Mouse (Mus musculus): ENCODE data around the gene Ppp2r1b. TPM values are rescaled to one million over a fixed set of nuclear protein-coding genes. Genes with fewer than 3 reads are reported as not detected.

Ppp2r1b gene
- polyA plus RNA-seq (2012; rRNA removed) = 29.8 and 38.0 TPM in 2 replicates

GRCm38 (mm10) chr9:50845081-50845480 is at the start of gene Ppp2r1b:
Gene Ppp2r1b, plus strand, starts transcription at chr9:50845301.

Other genes with a start within 250 kb of the Ppp2r1b start
- 145 and 152 TPM in 2 replicates for gene Sdhd, start 241.5 kb upstream of the Ppp2r1b start, polyA plus RNA-seq (2012; rRNA removed)
- 368 and 467 TPM in 2 replicates for gene Timm8b, start 241.4 kb upstream of the Ppp2r1b start, polyA plus RNA-seq (2012; rRNA removed)
- 3.9 and 4.9 TPM in 2 replicates for gene Pih1d2, start 228.0 kb upstream of the Ppp2r1b start, polyA plus RNA-seq (2012; rRNA removed)
- 22.2 and 22.6 TPM in 2 replicates for gene Nkapd1, start 227.8 kb upstream of the Ppp2r1b start, polyA plus RNA-seq (2012; rRNA removed)
- gene Dlat, start 185.5 kb upstream of the Ppp2r1b start, polyA plus RNA-seq (2012; rRNA removed) = 30.6 and 34.2 TPM in 2 replicates
- gene Dixdc1, start 105.8 kb upstream of the Ppp2r1b start, polyA plus RNA-seq (2012; rRNA removed) = 31.3 and 33.4 TPM in 2 replicates
- gene 2310030G06Rik, start 98.8 kb upstream of the Ppp2r1b start, polyA plus RNA-seq (2012; rRNA removed) = 1.4 and 2.1 TPM in 2 replicates
- 4.3 and 17.1 TPM in 2 replicates for gene Cryab, start 94.0 kb upstream of the Ppp2r1b start, polyA plus RNA-seq (2012; rRNA removed)
- gene Hspb2, start 92.9 kb upstream of the Ppp2r1b start, polyA plus RNA-seq (2012; rRNA removed) = 0.95 and 9.7 TPM in 2 replicates
- 6.8 and 7.7 TPM in 2 replicates for gene Fdxacb1, start 77.1 kb upstream of the Ppp2r1b start, polyA plus RNA-seq (2012; rRNA removed)
- gene Alg9, start 70.3 kb upstream of the Ppp2r1b start, polyA plus RNA-seq (2012; rRNA removed) = 38.1 and 40.1 TPM in 2 replicates
- 43.7 and 47.8 TPM in 2 replicates for gene 1110032A03Rik, start 69.8 kb upstream of the Ppp2r1b start, polyA plus RNA-seq (2012; rRNA removed)
- 17.1 and 17.4 TPM in 2 replicates for gene Sik2, start 163.8 kb downstream of the Ppp2r1b start, polyA plus RNA-seq (2012; rRNA removed)
- not detected in 2 replicates for gene Btg4, start 215.6 kb downstream of the Ppp2r1b start, polyA plus RNA-seq (2012; rRNA removed)
- gene Layn, start 231.8 kb downstream of the Ppp2r1b start, polyA plus RNA-seq (2012; rRNA removed) = 1.00 and 1.6 TPM in 2 replicates

Measured in central nervous system, embryonic 14 days (tissue).